17 mouse cellular contexts compared by ENCODE assay signal in genomic region chr10:69208705-69209104, GRCm38 (mm10). TPM values are rescaled to one million over a fixed set of nuclear protein-coding genes. Genes with fewer than 3 reads are reported as not detected.
DNase-seq lines count a peak whose midpoint lies in the region; ATAC-seq and TF ChIP-seq lines count a peak whose summit lies in the region.
"Had no signal": no experiment of that assay in that cellular context is flagged by ENCODE, and none has a peak within 500 bp of the region (broad histone marks: within the 10 kb centered on the region; RNA-seq: fewer than 3 reads in every experiment).

No protein-coding gene starts in this region.

- ATAC-seq in forebrain, postnatal 0 days = no peak
- no peak for ATAC-seq in forebrain, embryonic 13.5 days
- ATAC-seq in intestine, postnatal 0 days = no peak
- no peak for ATAC-seq in intestine, embryonic 16.5 days
- ATAC-seq in lung, postnatal 0 days = no peak
- ATAC-seq in liver, embryonic 14.5 days (ENCODE audit: insufficient read depth) = no peak
- no peak for ATAC-seq in CD4-positive, CD25-positive, alpha-beta regulatory T cell, adult 4 months
- ATAC-seq: midbrain, embryonic 13.5 days had no signal

- no peak overlapping the region for H3K27ac ChIP-seq in forebrain, postnatal 0 days (ENCODE audit: low read depth, low read length)
- H3K27ac ChIP-seq in forebrain, embryonic 13.5 days = no peak overlapping the region
- no peak overlapping the region for H3K27ac ChIP-seq in intestine, postnatal 0 days (ENCODE audit: low read depth, low read length)
- no peak overlapping the region for H3K27ac ChIP-seq in intestine, embryonic 16.5 days (ENCODE audit: low read length)
- H3K27ac ChIP-seq in lung, postnatal 0 days (ENCODE audit: low read length) = no peak overlapping the region
- H3K27ac ChIP-seq in liver, embryonic 14.5 days = no peak overlapping the region
- H3K27ac ChIP-seq: hindbrain, embryonic 13.5 days; midbrain, embryonic 13.5 days had no signal

- no peaks in the 10 kb centered on the region for H3K9me3 ChIP-seq in forebrain, postnatal 0 days (ENCODE audit: low read length)
- H3K9me3 ChIP-seq in forebrain, embryonic 13.5 days (replicated peaks) = no peaks in the 10 kb centered on the region
- H3K9me3 ChIP-seq in intestine, postnatal 0 days (ENCODE audit: control insufficient read depth) = no peaks in the 10 kb centered on the region
- no peaks in the 10 kb centered on the region for H3K9me3 ChIP-seq in intestine, embryonic 16.5 days (ENCODE audit: control insufficient read depth, low read length)
- H3K9me3 ChIP-seq in lung, postnatal 0 days (ENCODE audit: low read length) = no peaks in the 10 kb centered on the region
- no peaks in the 10 kb centered on the region for H3K9me3 ChIP-seq in liver, embryonic 14.5 days (ENCODE audit: control insufficient read depth, low read length)
- H3K9me3 ChIP-seq: hindbrain, embryonic 13.5 days; limb, embryonic 15.5 days; midbrain, embryonic 13.5 days had no signal

- no peak for TF ChIP-seq EP300 in lung, postnatal 0 days (IDR thresholded peaks at IDR 0.05)
- TF ChIP-seq EP300 in liver, embryonic 14.5 days (IDR thresholded peaks at IDR 0.05; ENCODE audit: low read depth) = no peak

- H3K9ac ChIP-seq in forebrain, postnatal 0 days = no peak overlapping the region
- H3K9ac ChIP-seq in forebrain, embryonic 13.5 days = no peak overlapping the region
- H3K9ac ChIP-seq in intestine, postnatal 0 days (ENCODE audit: low read depth, low read length) = no peak overlapping the region
- H3K9ac ChIP-seq in intestine, embryonic 16.5 days (ENCODE audit: low read depth, low read length) = no peak overlapping the region
- no peak overlapping the region for H3K9ac ChIP-seq in lung, postnatal 0 days (replicated peaks; ENCODE audit: low read depth)
- no peak overlapping the region for H3K9ac ChIP-seq in liver, embryonic 14.5 days (replicated peaks)
- H3K9ac ChIP-seq: hindbrain, embryonic 13.5 days; limb, embryonic 15.5 days; midbrain, embryonic 13.5 days had no signal

- H3K4me2 ChIP-seq in forebrain, postnatal 0 days (ENCODE audit: low read depth) = no peak overlapping the region
- H3K4me2 ChIP-seq in forebrain, embryonic 13.5 days = no peak overlapping the region
- H3K4me2 ChIP-seq in intestine, postnatal 0 days (replicated peaks; ENCODE audit: low read depth) = no peak overlapping the region
- no peak overlapping the region for H3K4me2 ChIP-seq in intestine, embryonic 16.5 days (ENCODE audit: low read depth, low read length)
- no peak overlapping the region for H3K4me2 ChIP-seq in lung, postnatal 0 days (replicated peaks; ENCODE audit: low read depth, low read length)
- no peak overlapping the region for H3K4me2 ChIP-seq in liver, embryonic 14.5 days (ENCODE audit: low read depth)
- H3K4me2 ChIP-seq: hindbrain, embryonic 13.5 days; limb, embryonic 15.5 days; midbrain, embryonic 13.5 days had no signal

- H3K36me3 ChIP-seq in forebrain, postnatal 0 days (ENCODE audit: insufficient read depth) = no peaks in the 10 kb centered on the region
- no peaks in the 10 kb centered on the region for H3K36me3 ChIP-seq in forebrain, embryonic 13.5 days (ENCODE audit: poor library complexity, severe bottlenecking)
- H3K36me3 ChIP-seq in intestine, postnatal 0 days (ENCODE audit: control insufficient read depth, insufficient read depth) = no peaks in the 10 kb centered on the region; the same call in 1 of the 2 replicates
- H3K36me3 ChIP-seq in intestine, embryonic 16.5 days (ENCODE audit: control insufficient read depth, insufficient read depth, low read length) = peaks cover 3% of the 10 kb centered on the region; the same call in 1 of the 2 replicates
- H3K36me3 ChIP-seq in lung, postnatal 0 days (ENCODE audit: insufficient read depth, low read length) = no peaks in the 10 kb centered on the region
- no peaks in the 10 kb centered on the region for H3K36me3 ChIP-seq in liver, embryonic 14.5 days (replicated peaks; ENCODE audit: control insufficient read depth, insufficient read depth, low read depth)
- H3K36me3 ChIP-seq: hindbrain, embryonic 13.5 days; limb, embryonic 15.5 days; midbrain, embryonic 13.5 days had no signal

- DNase-seq in forebrain, postnatal 0 days = no peak
- no peak for DNase-seq in lung, postnatal 0 days (ENCODE audit: low spot score)
- no peak for DNase-seq in lung, postnatal 25 days (ENCODE audit: low spot score)
- no peak for DNase-seq in liver, embryonic 14.5 days (ENCODE audit: low read depth in 3 of 3, low spot score in 3 of 3)
- DNase-seq: adrenal gland, postnatal 10 days; cerebellum, postnatal 25 days; embryo, embryonic 11 days; right cerebral cortex, postnatal 14 days; spleen, adult 18-20 months had no signal

- H3K27me3 ChIP-seq in forebrain, postnatal 0 days (ENCODE audit: insufficient read depth, low read length) = no peaks in the 10 kb centered on the region
- no peaks in the 10 kb centered on the region for H3K27me3 ChIP-seq in forebrain, embryonic 13.5 days
- H3K27me3 ChIP-seq in intestine, postnatal 0 days (replicated peaks; ENCODE audit: control insufficient read depth, insufficient read depth, low read length) = no peaks in the 10 kb centered on the region
- no peaks in the 10 kb centered on the region for H3K27me3 ChIP-seq in intestine, embryonic 16.5 days (replicated peaks; ENCODE audit: control insufficient read depth, insufficient read depth, low read length)
- no peaks in the 10 kb centered on the region for H3K27me3 ChIP-seq in lung, postnatal 0 days (replicated peaks; ENCODE audit: insufficient read depth, low read length)
- peaks cover 21% of the 10 kb centered on the region for H3K27me3 ChIP-seq in liver, embryonic 14.5 days (ENCODE audit: control insufficient read depth, insufficient read depth, low read length)
- H3K27me3 ChIP-seq: hindbrain, embryonic 13.5 days; limb, embryonic 15.5 days; midbrain, embryonic 13.5 days had no signal

- 93% methylated on average over 3 of the region's 3 CpGs for WGBS in forebrain, postnatal 0 days
- WGBS in forebrain, embryonic 13.5 days = 92% methylated on average over 3 of the region's 3 CpGs
- 87% methylated on average over 3 of the region's 3 CpGs for WGBS in intestine, postnatal 0 days
- 94% methylated on average over 3 of the region's 3 CpGs for whole genome bisulfite sequencing in intestine, embryonic 16.5 days
- WGBS in lung, postnatal 0 days = 95% methylated on average over 3 of the region's 3 CpGs
- 70% methylated on average over 3 of the region's 3 CpGs for WGBS in liver, embryonic 14.5 days (ENCODE audit: insufficient replicate concordance)

- peak; percentile 25; the same call in 1 of the 2 replicates for TF ChIP-seq CTCF in forebrain, postnatal 0 days (IDR thresholded peaks at IDR 0.05; ENCODE audit: low read depth)
- TF ChIP-seq CTCF in intestine, postnatal 0 days (IDR thresholded peaks at IDR 0.05; ENCODE audit: low read depth) = peak; percentile 42
- TF ChIP-seq CTCF in lung, postnatal 0 days (IDR thresholded peaks at IDR 0.05) = peak; percentile 26
- peak; percentile 17; the same call in 1 of the 2 replicates for TF ChIP-seq CTCF in liver, embryonic 14.5 days (IDR thresholded peaks at IDR 0.05; ENCODE audit: low read depth)

- H3K4me3 ChIP-seq in forebrain, postnatal 0 days (ENCODE audit: low read depth, low read length) = no peak overlapping the region
- H3K4me3 ChIP-seq in forebrain, embryonic 13.5 days = no peak overlapping the region
- H3K4me3 ChIP-seq in intestine, postnatal 0 days (ENCODE audit: low read depth, low read length) = no peak overlapping the region
- no peak overlapping the region for H3K4me3 ChIP-seq in intestine, embryonic 16.5 days (ENCODE audit: low read length)
- no peak overlapping the region for H3K4me3 ChIP-seq in lung, postnatal 0 days (ENCODE audit: low read depth, low read length)
- no peak overlapping the region for H3K4me3 ChIP-seq in liver, embryonic 14.5 days (ENCODE audit: insufficient read depth in 1 of 2, low read depth in 2 of 2, low read length in 2 of 2)
- H3K4me3 ChIP-seq: hindbrain, embryonic 13.5 days; limb, embryonic 15.5 days; midbrain, embryonic 13.5 days; myocyte had no signal

- peaks cover 10% of the 10 kb centered on the region for H3K4me1 ChIP-seq in forebrain, postnatal 0 days (ENCODE audit: insufficient read depth)
- H3K4me1 ChIP-seq in forebrain, embryonic 13.5 days = peaks cover 13% of the 10 kb centered on the region
- H3K4me1 ChIP-seq in intestine, postnatal 0 days (replicated peaks; ENCODE audit: control insufficient read depth, insufficient read depth, low read length) = no peaks in the 10 kb centered on the region
- peaks cover 12% of the 10 kb centered on the region for H3K4me1 ChIP-seq in intestine, embryonic 16.5 days (ENCODE audit: control insufficient read depth, insufficient read depth, low read length)
- H3K4me1 ChIP-seq in lung, postnatal 0 days (ENCODE audit: insufficient read depth, low read depth, low read length) = 0 out of 2 replicates have a peak, but pooled peaks cover 1% of the 10 kb centered on the region
- H3K4me1 ChIP-seq in liver, embryonic 14.5 days (replicated peaks; ENCODE audit: control insufficient read depth in 2 of 2, insufficient read depth in 2 of 2, low read length in 1 of 2) = peaks cover 0 to 6% of the 10 kb centered on the region in 2 experiments; a peak in 2 of 4 replicates

RNA-seq across cellular contexts. Expression of gene A930033H14Rik, which starts 4.2 kb away (rescaled TPM):
- total RNA-seq in forebrain, postnatal 0 days (2014; rRNA removed) = 1.2 and 1.4 TPM in 2 replicates
- polyA plus RNA-seq in forebrain, postnatal 0 days (2015; fragmentation: Nextera tagmentation; extraction: Ambion mirVana) = 0.78 and 1.9 TPM in 2 replicates
- 0.94 and 1.2 TPM in 2 replicates for polyA plus RNA-seq in forebrain, embryonic 13.5 days (2015; fragmentation: Nextera tagmentation; extraction: Ambion mirVana)
- polyA plus RNA-seq in intestine, postnatal 0 days (2015; fragmentation: Nextera tagmentation; extraction: Ambion mirVana) = 1.0 and 1.4 TPM in 2 replicates
- 0.93 and 1.0 TPM in 2 replicates for polyA plus RNA-seq in intestine, embryonic 16.5 days (2015; fragmentation: Nextera tagmentation; extraction: Ambion mirVana)
- polyA plus RNA-seq in lung, postnatal 0 days (2015; fragmentation: Nextera tagmentation; extraction: Ambion mirVana) = 0.90 and 1.00 TPM in 2 replicates
- polyA plus RNA-seq in liver, embryonic 14.5 days (2012; rRNA removed) = 0.32 and 0.51 TPM in 2 replicates
- 0.18 and 0.19 TPM in 2 replicates for polyA plus RNA-seq in liver, embryonic 14.5 days (2014; fragmentation: Nextera tagmentation; extraction: Ambion mirVana)
- not detected for polyA plus RNA-seq in CD4-positive, CD25-positive, alpha-beta regulatory T cell, adult 4 months (2017; shearing (Covaris generic))

RNA-seq across cellular contexts. Expression of gene Rhobtb1, which starts 57.5 kb away (rescaled TPM):
- 11.2 and 16.9 TPM in 2 replicates for total RNA-seq in forebrain, postnatal 0 days (2014; rRNA removed)
- 9.2 and 12.1 TPM in 2 replicates for polyA plus RNA-seq in forebrain, postnatal 0 days (2015; fragmentation: Nextera tagmentation; extraction: Ambion mirVana)
- polyA plus RNA-seq in forebrain, embryonic 13.5 days (2015; fragmentation: Nextera tagmentation; extraction: Ambion mirVana) = 13.4 and 16.4 TPM in 2 replicates
- 11.3 and 13.2 TPM in 2 replicates for polyA plus RNA-seq in intestine, postnatal 0 days (2015; fragmentation: Nextera tagmentation; extraction: Ambion mirVana)
- 11.3 and 13.5 TPM in 2 replicates for polyA plus RNA-seq in intestine, embryonic 16.5 days (2015; fragmentation: Nextera tagmentation; extraction: Ambion mirVana)
- polyA plus RNA-seq in lung, postnatal 0 days (2015; fragmentation: Nextera tagmentation; extraction: Ambion mirVana) = 12.7 and 15.2 TPM in 2 replicates
- 2.1 and 2.5 TPM in 2 replicates for polyA plus RNA-seq in liver, embryonic 14.5 days (2012; rRNA removed)
- polyA plus RNA-seq in liver, embryonic 14.5 days (2014; fragmentation: Nextera tagmentation; extraction: Ambion mirVana) = 7.1 and 9.0 TPM in 2 replicates
- not detected for polyA plus RNA-seq in CD4-positive, CD25-positive, alpha-beta regulatory T cell, adult 4 months (2017; shearing (Covaris generic))
